Mouse (Mus musculus) heart, adult 2 months (tissue): ENCODE results near the gene Krt10. TPM values are rescaled to one million over a fixed set of nuclear protein-coding genes. Genes with fewer than 3 reads are reported as not detected.
A peak's percentile ranks its signal among the peaks of the same experiment; 100 is the strongest.

Experiments
- DNase-seq, 2 experiments: peaks; one replicate each; pipeline ENCODE4 v3.0.0; 2021
- H3K27ac ChIP-seq: fragments of 200-600 bp; 2 replicates; pipeline ENCODE4 v1.8.1; 2022
- H3K27me3 ChIP-seq: fragments of 200-500 bp; 2 replicates; pipeline ENCODE4 v1.6.1; 2012; ENCODE audit warnings: mild to moderate bottlenecking, low read length, inconsistent platforms, mixed read lengths; ENCODE audit not compliant: control insufficient read depth, insufficient read depth
- H3K36me3 ChIP-seq: fragments of 200-500 bp; 2 replicates; pipeline ENCODE4 v1.6.1; 2012; ENCODE audit warnings: low read length, inconsistent platforms; ENCODE audit not compliant: control insufficient read depth, insufficient read depth
- H3K4me1 ChIP-seq: fragments of 200-500 bp; 2 replicates; pipeline ENCODE4 v1.6.1; 2011; ENCODE audit warnings: low read length; ENCODE audit not compliant: control insufficient read depth, insufficient read depth
- H3K4me3 ChIP-seq: fragments of 200-600 bp; 2 replicates; pipeline ENCODE4 v1.8.1; 2022
- H3K79me2 ChIP-seq: fragments of 200-500 bp; replicated peaks from 2 replicates; pipeline ENCODE4 v1.6.1; 2012; ENCODE audit warnings: mild to moderate bottlenecking, inconsistent platforms, low read length, moderate library complexity, mixed read lengths; ENCODE audit not compliant: control insufficient read depth, insufficient read depth
- H3K9ac ChIP-seq: fragments of 200-500 bp; 2 replicates; pipeline ENCODE4 v1.6.1; 2012; ENCODE audit warnings: low read depth, mild to moderate bottlenecking, control low read depth, inconsistent platforms, low read length, mixed read lengths
- CTCF ChIP-seq: fragments of 200-600 bp; IDR thresholded peaks from 2 replicates; pipeline ENCODE4 v1.8.1; 2022; ENCODE audit warnings: antibody characterized with exemption, mild to moderate bottlenecking, moderate library complexity
- EP300 ChIP-seq: fragments of 200-500 bp; IDR thresholded peaks from 2 replicates; pipeline ENCODE4 v1.6.1; 2011; ENCODE audit warnings: low read depth, low read length, control low read depth; ENCODE audit not compliant: insufficient read depth
- POLR2A ChIP-seq: fragments of 200-500 bp; IDR thresholded peaks from 2 replicates; pipeline ENCODE4 v1.6.1; 2011; ENCODE audit warnings: mild to moderate bottlenecking, low read depth, low read length, control low read depth; ENCODE audit not compliant: insufficient read depth
- WGBS: fragments of 180-500 bp; shearing (Covaris S2); methylation state at CpG from one replicate; pipeline ENCODE4 v1.1.7; 2018; 5-methylcytosine and 5-hydroxymethylcytosine counted together
- intact Hi-C: fragments of 180-260 bp; cut with DNase I; formaldehyde crosslinking; loops from one replicate; pipeline ENCODE4 v1.15.1; 2025
- polyA plus RNA-seq: library from polyadenylated mRNA; depleted of rRNA; stranded (reverse); fragments of >200 nt; gene quantifications from 2 replicates; pipeline ENCODE4 v1.2.3, GENCODE M21; 2012
- total RNA-seq, 2 experiments: library from RNA; stranded (reverse); gene quantifications; 2 replicates each; pipeline ENCODE4 v1.2.3; 2021

Krt10 gene
- total and polyA plus RNA-seq, 3 experiments = 1.6 to 5.1 (median 4.4) TPM

DNA sequence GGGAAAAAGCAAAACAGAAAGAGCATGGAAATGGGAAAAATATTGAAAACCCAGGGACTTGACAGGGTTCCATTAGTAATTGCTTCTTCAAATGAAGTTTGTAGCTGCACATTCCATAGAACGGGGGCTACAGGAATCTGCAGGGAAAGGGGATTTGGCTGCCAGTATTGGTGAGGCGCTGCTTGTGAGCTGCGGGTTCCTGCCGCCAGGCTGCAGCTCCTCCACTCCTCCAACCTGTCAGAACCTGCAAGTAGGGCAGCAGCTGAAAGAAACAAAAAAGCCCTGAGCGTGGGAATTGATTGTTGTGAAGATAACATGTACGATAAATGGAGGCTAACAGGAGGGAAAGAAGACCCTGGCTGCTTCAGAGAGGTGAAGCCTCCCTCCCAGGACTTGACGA lies 1.7 kb upstream of the Krt10 start:
- no peaks in the 10 kb centered on the region for H3K4me1 ChIP-seq
- no peaks in the 10 kb centered on the region; the same call in 1 of the 2 replicates for H3K27me3 ChIP-seq
- DNase-seq = no peak
- H3K9ac ChIP-seq = no peak overlapping the region
- no peaks in the 10 kb centered on the region for H3K36me3 ChIP-seq
- H3K4me3 ChIP-seq = no peak overlapping the region
- WGBS = 60% methylated on average over 7 of the region's 7 CpGs
- no peaks in the 10 kb centered on the region for H3K79me2 ChIP-seq
- no peak overlapping the region for H3K27ac ChIP-seq
- TF ChIP-seq POLR2A (no peak), CTCF (no peak), EP300 (no peak)
- intact Hi-C loops = no loop called here

DNA sequence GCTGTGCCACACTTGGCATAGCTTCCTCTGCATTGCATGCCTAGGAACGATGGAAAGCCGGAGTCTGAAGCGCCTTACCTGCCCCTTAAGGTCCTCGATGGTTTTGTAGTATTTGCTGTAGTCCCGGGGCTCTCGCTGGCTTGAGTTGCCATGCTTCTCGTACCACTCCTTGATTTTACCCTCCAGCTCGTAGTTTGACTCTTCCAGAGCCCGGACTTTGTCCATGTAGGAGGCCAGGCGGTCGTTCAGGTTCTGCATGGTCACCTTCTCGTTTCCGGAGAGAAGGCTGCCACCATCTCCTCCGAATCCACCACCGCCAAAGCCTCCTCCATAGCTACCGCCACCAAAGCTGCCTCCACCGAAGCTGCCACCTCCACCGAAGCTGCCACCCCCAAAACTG lies 503 bp downstream of the Krt10 start:
- intact Hi-C loops = no loop called here
- H3K79me2 ChIP-seq = no peaks in the 10 kb centered on the region; the same call in 1 of the 2 replicates
- no peaks in the 10 kb centered on the region for H3K27me3 ChIP-seq
- no peak for TF ChIP-seq EP300
- TF ChIP-seq CTCF = no peak
- TF ChIP-seq POLR2A = no peak
- H3K4me3 ChIP-seq = no peak overlapping the region
- H3K9ac ChIP-seq = no peak overlapping the region
- H3K27ac ChIP-seq = no peak overlapping the region
- DNase-seq = no peak
- 89% methylated on average over 18 of the region's 18 CpGs for WGBS
- H3K36me3 ChIP-seq = no peaks in the 10 kb centered on the region
- no peaks in the 10 kb centered on the region for H3K4me1 ChIP-seq

DNA sequence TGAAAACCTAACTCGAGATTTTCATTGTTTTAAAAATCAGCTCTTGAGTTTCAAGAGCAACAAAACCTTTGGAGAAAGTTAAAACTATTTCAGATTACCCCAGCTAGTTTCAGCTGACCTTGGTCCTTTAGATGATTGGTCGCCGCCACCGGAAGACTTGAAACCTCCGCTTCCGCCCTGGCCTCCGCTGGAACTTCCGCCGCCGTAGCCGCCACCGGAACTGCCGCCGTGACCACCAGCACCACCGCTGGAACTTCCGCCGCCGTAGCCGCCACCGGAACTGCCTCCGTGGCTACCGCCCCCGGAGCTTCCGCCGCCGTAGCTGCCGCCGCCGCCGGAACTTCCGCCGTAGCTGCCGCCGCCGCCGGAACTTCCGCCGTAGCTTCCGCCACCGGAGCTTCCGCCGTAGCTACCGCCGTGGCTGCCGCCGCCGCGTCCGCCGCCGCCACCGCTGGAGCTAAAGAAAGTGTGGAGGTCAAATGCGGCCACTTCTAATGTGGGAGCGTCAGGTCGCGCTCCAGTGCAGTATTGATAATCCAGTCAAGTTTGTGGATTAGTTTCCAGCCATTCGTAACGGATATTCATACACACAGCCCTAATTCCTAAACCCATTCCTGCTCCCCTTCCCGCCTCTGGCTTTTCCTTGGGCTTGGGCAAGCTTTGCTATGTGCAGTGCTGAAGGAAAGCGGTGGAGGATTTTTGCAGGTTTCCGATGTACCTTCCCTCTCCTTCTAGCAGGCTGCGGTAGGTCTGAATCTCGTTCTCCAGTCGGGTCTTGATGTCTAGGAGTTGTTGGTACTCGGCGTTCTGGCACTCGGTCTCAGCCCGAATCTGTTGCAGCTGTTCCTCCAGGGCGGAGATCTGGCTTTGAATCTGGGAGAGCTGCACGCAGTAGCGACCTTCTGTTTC lies 3.1 kb downstream of the Krt10 start:
- Histone ChIP-seq H3K79me2 (no peaks in the 10 kb centered on the region; the same call in 1 of the 2 replicates), H3K27me3 (no peaks in the 10 kb centered on the region), H3K9ac (peak overlapping the region; percentile 65), H3K36me3 (no peaks in the 10 kb centered on the region), H3K4me3 (peak overlapping the region; percentile 57), H3K27ac (peak overlapping the region; percentile 83), H3K4me1 (no peaks in the 10 kb centered on the region)
- DNase-seq = peak; percentile 92 to 95
- WGBS = under 1% methylated on average over 71 of the region's 71 CpGs
- TF ChIP-seq POLR2A = peak; percentile 69
- 0 out of 2 replicates have a peak, but pooled peaks have one; percentile 21 for TF ChIP-seq EP300
- no peak for TF ChIP-seq CTCF
- intact Hi-C loops = no loop called here

DNA sequence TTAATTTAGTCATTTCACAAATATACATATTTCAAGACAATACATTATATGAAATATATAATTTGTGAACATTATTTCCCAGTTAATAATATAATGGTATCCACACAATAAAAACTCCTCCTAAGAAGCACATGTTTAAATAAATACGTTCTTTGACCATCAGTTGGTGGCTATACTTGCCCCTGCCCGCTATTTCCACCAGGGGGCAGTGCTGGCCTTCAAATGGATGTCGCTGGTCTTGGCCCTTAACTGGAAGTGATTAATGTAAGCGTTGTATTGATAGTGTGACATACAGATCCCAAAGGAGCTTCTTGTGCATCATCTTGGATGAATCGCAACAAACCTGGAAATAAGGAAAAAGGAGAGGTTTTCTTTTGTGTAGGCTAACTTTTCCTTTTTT lies 9.6 kb downstream of the Krt10 start:
- no peak overlapping the region for H3K27ac ChIP-seq
- H3K9ac ChIP-seq = no peak overlapping the region
- H3K27me3 ChIP-seq = no peaks in the 10 kb centered on the region
- 6% methylated on average over 5 of the region's 5 CpGs for WGBS
- H3K4me3 ChIP-seq = no peak overlapping the region
- intact Hi-C loops = loop anchor here (1.0 to 2.0 kb wide), 3 partner anchors 84 to 903 kb away; no protein-coding TSS in a partner anchor
- H3K36me3 ChIP-seq = no peaks in the 10 kb centered on the region
- TF ChIP-seq CTCF (no peak; the same call in 1 of the 2 replicates), EP300 (0 out of 2 replicates have a peak, but pooled peaks have one; percentile 40)
- H3K79me2 ChIP-seq = no peaks in the 10 kb centered on the region; the same call in 1 of the 2 replicates
- no peaks in the 10 kb centered on the region for H3K4me1 ChIP-seq
- DNase-seq = peak; percentile 55 to 79

DNA sequence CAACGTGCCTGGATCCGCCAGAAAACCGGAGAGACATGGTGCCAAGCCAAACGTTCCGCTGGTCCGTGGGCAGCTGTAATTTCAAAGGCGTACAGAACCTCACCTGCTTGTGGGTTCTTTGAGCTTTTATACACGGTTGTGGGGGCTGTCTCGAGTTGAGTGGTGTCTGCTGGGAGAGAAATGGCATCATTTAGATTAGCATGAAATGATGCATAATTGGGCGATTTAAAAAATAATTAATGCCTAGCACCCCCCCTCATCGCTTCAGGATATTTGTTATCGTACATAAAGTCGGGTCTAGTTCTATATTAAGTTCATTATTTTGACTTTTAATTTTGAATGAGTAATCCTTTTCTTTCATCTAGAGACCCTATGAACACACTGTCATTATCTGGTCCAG lies 14.4 kb downstream of the Krt10 start, which contains the start of gene Krt28:
TSS of gene Krt28 (minus strand) at position 101 of the 400 bp plus-strand sequence.
- H3K9ac ChIP-seq = no peak within 1 kb of the TSS
- TF ChIP-seq EP300 = no peak
- no peak for TF ChIP-seq CTCF
- no peak for TF ChIP-seq POLR2A
- no peaks in the 10 kb centered on the region; the same call in 1 of the 2 replicates for H3K27me3 ChIP-seq
- no peak for DNase-seq
- no peak within 1 kb of the TSS for H3K4me3 ChIP-seq
- H3K27ac ChIP-seq = no peak within 1 kb of the TSS
- WGBS = 79% methylated on average over 13 of the region's 13 CpGs
- no peaks in the 10 kb centered on the region for H3K79me2 ChIP-seq
- H3K36me3 ChIP-seq = no peaks in the 10 kb centered on the region
- H3K4me1 ChIP-seq = no peaks in the 10 kb centered on the region
- intact Hi-C loops = no loop called here
